Mouse (Mus musculus) central nervous system, embryonic 18 days (tissue): ENCODE results near the gene Uchl1. TPM values are rescaled to one million over a fixed set of nuclear protein-coding genes. Genes with fewer than 3 reads are reported as not detected.

ENCODE experiments used
- polyA plus RNA-seq: library from polyadenylated mRNA; depleted of rRNA; stranded (reverse); fragments of >200 nt; gene quantifications from 2 replicates; pipeline ENCODE4 v1.2.3, GENCODE M21; 2012; rRNA removed

Uchl1 gene
- polyA plus RNA-seq: 1,987 and 2,053 TPM in 2 replicates

DNA sequence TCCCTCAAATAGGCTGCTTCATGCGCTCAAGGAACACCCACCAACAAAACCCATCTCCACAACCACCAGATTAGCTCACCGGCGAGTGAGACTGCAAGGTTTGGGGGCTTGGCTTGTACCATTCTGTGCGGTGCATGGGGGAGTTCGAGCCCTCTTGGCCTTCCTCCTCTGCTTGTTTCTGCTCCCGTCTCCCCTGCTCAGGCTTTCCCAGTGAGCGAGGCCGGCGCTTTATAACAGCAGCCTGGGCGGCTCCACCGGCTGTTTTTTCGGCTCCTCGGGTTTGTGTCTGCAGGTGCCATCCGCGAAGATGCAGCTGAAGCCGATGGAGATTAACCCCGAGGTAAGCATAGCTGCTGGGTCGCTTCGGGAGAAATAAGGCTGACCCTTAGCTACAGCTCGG lies at the start of gene Uchl1:
Gene Uchl1, plus strand, starts transcription at position 109 of the 400 bp plus-strand sequence.

Other genes starting within 250 kb of the Uchl1 start
- 22.2 and 27.1 TPM in 2 replicates for gene Apbb2, start 57.3 kb upstream of the Uchl1 start, polyA plus RNA-seq
- 46.5 and 50.7 TPM in 2 replicates for gene Limch1, start 69.7 kb downstream of the Uchl1 start, polyA plus RNA-seq